Mouse (Mus musculus) left cerebral cortex, adult 2 months (tissue): ENCODE data around the gene Senp1. TPM values are rescaled to one million over a fixed set of nuclear protein-coding genes. Genes with fewer than 3 reads are reported as not detected.

Source experiments
- DNase-seq, 2 experiments: peaks; one replicate each; pipeline ENCODE4 v3.0.0; 2021 to 2022; ENCODE audit warnings: low spot score in 2 of 2, mixed read lengths in 1 of 2; ENCODE audit errors: extremely low spot score in 1 of 2
- H3K27ac ChIP-seq: fragments of 200-600 bp; 2 replicates; pipeline ENCODE4 v1.8.1; 2022
- H3K4me3 ChIP-seq: fragments of 200-600 bp; 2 replicates; pipeline ENCODE4 v1.8.1; 2022
- CTCF ChIP-seq: fragments of 200-600 bp; IDR thresholded peaks from 2 replicates; pipeline ENCODE4 v1.8.1; 2022; ENCODE audit warnings: antibody characterized with exemption, mild to moderate bottlenecking, moderate library complexity
- intact Hi-C: fragments of 180-260 bp; cut with DNase I; formaldehyde crosslinking; loops from one replicate; pipeline ENCODE4 v1.15.1; 2025
- total RNA-seq, 2 experiments: library from RNA; stranded (reverse); gene quantifications; 2 replicates each; pipeline ENCODE4 v1.2.3; 2021

Senp1 gene
- total RNA-seq, 2 experiments from 2014 or later, result 13.6 to 15.6 TPM

DNA sequence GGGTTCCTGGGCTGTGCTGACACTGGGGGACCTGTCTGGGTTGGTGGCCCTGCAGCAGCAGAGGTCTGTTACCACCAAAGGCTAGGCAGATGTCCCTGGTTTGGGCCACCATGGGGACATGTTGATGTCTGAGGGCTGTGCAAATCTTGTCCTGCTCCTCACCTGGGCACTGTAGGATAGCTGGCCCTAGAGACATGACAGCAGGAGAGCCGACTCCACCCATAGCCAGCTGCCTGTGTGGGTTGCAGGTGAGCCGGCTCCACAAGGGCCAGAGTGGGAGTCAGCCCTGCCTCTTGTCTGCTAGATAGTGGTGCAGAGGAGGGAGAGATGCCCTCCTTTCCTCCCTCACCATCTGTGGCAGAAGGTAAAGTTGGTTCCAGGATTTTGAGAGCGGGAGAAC is 23.2 kb downstream of the Senp1 start:
- intact Hi-C loops, result no loop called here
- no peak for DNase-seq
- Histone ChIP-seq H3K27ac (no peak overlapping the region), H3K4me3 (no peak overlapping the region)
- no peak for TF ChIP-seq CTCF

DNA sequence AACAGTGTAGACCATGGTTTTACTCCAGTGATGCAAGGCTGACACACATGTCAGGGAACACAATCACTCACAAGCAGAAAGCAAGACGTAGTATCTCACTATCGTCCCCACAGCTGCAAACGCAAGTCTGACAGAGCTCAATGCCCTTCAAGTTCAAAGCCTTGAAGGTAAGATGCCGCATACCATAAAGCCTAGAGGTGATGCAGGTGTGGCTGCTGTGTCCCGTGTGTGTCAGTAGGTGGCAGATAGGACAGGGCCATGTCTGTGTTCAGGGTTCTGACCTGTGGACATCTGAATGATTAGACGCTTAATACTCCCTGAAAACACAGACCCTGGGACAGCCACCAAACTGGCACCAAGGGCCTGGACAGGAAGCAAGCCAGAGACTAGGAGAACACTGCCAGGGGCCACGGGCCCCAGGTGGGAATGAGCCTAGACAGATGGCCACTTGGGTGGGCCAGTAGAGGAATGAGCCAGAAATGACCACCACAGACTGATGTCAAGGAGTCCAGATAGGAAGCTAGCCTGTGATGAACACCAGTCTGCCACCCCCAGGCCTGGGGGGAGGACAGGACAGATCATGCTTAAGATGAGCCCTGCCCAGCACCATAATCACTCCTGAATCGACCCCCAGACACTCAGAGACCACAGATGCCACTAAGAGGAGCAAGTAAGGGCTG is 23.8 kb downstream of the Senp1 start:
- Histone ChIP-seq H3K27ac (no peak overlapping the region), H3K4me3 (no peak overlapping the region)
- intact Hi-C loops, result no loop called here
- DNase-seq, result no peak
- no peak; the same call in 1 of the 2 replicates for TF ChIP-seq CTCF

DNA sequence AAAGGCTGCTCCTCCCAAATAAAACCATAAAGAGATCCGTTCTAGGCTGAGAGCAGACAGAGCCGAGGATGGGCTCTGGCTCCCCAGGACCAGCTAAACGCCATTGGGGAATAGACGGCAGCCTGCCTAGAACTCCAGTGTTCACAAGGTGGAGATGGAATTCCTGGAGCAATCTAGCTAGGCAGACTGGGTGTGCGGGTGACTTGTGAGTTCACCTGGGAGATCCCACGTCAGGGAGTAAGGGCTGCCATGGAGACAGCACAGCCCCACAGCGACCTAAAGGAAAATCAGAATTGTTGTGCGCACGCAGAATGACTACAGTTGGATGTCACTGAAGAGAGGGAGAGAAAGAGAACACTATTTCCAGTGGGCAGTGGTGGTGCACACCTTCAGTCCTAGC is 25.0 kb downstream of the Senp1 start:
- Histone ChIP-seq H3K4me3 (no peak overlapping the region), H3K27ac (no peak overlapping the region)
- TF ChIP-seq CTCF, result no peak
- intact Hi-C loops, result no loop called here
- DNase-seq, result no peak

DNA sequence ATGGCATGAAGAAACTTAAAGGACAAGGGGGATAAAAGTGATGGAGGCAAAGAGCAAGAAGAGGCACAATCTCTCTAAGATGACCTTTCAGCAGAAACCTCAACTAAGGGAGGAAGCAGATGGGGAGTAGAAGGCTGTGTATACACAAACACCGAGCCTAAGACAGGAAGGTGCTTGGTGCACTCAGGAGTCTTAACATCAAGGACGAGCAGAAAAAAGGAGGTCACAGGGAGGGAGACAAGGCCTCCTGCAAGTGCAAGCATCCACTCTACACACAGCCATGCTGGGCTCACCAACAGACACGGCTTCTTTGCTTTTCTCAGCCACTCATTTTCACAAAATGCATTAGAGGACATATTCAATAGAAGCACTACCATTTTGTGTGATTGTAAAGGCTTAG is 26.1 kb downstream of the Senp1 start:
- no peak overlapping the region for H3K27ac ChIP-seq
- no peak for TF ChIP-seq CTCF
- no peak overlapping the region for H3K4me3 ChIP-seq
- intact Hi-C loops, result no loop called here
- no peak for DNase-seq

DNA sequence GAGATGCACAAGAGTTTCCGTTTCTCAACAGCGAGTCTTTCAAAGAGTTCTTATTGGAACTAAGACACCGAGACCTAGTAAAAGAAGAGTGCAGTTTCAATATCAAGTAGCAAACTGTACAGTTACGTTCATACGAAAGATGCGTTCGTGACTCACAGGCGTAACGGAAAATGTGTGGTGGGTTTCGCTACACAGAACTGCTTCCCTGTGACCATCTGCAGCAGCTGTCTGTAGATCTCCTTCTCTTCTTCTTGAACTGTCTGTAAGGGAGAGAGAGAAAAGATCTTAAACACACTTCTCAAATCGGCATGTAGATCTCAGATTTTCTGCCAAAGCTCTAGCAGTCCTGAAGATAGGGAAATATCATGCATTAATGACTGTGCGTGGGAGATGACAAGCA is 26.9 kb downstream of the Senp1 start:
- Histone ChIP-seq H3K4me3 (no peak overlapping the region), H3K27ac (no peak overlapping the region)
- DNase-seq, result no peak
- intact Hi-C loops, result no loop called here
- TF ChIP-seq CTCF, result no peak

DNA sequence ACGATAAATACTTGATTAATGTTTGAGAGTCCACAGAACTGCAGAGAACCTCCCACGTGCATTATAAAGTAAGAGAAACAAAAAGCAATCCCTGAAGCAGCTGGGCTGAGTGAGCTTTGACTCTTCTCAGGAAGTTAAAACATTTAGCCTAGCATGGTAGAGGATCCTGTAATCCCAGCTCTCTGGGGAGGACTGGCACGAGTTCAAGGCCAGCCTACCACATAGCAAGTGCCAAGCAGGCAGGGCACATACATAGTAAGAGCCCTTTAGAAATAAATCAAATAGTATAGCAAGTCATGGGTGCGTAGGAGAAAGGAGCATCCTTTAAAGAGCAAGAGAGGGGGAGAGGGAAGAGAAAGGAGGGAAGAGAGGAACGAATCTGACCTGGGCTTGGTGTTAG is 27.7 kb downstream of the Senp1 start:
- no peak overlapping the region for H3K4me3 ChIP-seq
- TF ChIP-seq CTCF, result no peak
- DNase-seq, result no peak
- no peak overlapping the region for H3K27ac ChIP-seq
- intact Hi-C loops, result no loop called here

DNA sequence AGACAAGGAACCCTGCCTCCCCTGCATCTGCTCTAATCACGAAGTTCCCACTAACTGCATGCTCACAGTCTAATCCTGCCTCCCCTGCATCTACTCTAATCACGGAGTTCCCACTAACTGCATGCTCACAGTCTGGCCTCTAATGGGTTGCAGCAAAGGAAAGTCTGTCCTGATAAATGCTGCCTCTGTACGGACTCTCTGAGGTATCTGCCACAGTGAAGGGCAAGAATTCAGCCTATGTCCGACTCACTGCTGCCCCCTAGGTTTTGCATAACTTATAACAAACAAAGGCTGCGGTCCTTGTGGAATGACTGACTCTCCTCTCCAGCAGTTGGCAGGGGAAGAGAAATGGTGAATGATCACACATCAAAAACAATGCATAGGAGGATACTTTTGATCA is 38.3 kb downstream of the Senp1 start:
- no peak overlapping the region for H3K4me3 ChIP-seq
- DNase-seq, result no peak
- TF ChIP-seq CTCF, result peak; percentile 62
- no peak overlapping the region for H3K27ac ChIP-seq
- intact Hi-C loops, result no loop called here

DNA sequence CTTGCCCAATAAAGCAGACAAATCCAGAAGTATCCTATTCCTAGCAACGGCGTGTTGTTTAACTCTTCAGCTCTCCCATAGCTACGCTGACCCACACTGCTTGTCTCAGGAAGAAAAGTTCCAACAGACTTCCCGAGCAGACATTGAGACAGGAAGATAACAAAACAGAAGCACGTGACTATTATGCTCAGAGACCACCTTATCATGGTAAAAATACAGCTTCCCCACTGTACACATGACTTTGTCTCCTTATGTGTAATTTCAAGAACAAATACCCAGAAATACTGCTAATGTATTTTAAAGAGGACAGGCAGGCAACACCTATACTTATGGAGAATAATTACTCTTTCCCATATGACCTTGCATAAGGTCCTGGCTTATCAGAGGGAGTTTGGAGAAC is 41.9 kb downstream of the Senp1 start:
- DNase-seq, result no peak
- no peak for TF ChIP-seq CTCF
- intact Hi-C loops, result no loop called here
- no peak overlapping the region for H3K27ac ChIP-seq
- H3K4me3 ChIP-seq, result no peak overlapping the region

DNA sequence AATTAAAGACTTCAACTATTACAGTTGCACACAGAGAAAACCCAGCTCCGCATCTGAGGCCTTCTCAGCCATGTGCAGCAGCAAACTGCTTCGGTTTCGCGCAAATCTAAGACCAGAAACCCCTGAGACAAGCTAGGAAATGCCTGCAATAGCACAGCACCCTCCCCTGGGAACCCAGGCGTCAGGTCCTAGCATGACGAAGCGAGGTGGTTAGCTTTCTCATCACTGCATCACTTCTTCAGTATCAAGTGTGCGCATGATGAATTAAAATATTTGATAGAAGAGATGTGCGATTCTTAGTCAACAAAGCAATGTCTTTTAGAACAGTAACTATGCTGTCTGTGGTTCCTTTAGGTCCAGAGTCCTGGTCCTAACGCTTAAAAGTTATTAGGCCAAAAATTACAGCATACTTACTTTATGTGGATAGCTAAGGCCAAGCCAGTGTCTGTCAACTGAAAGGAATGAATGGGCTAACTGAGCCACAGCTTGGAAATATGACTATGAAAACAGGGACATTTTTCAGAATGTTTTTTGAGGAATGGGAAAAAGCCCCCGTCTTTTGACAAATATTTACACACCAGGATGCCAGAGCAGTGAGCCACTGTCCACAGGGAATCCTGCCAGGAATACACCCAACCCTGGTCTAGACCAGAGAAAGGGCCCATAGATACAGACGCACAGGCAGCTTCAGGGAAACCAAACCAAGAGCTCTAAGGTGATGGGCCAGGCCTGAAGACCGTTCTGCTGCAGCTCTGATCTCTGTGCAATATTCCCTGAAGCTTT is 44.4 kb downstream of the Senp1 start:
- intact Hi-C loops, result no loop called here
- DNase-seq, result no peak
- TF ChIP-seq CTCF, result no peak
- H3K4me3 ChIP-seq, result no peak overlapping the region
- H3K27ac ChIP-seq, result no peak overlapping the region

DNA sequence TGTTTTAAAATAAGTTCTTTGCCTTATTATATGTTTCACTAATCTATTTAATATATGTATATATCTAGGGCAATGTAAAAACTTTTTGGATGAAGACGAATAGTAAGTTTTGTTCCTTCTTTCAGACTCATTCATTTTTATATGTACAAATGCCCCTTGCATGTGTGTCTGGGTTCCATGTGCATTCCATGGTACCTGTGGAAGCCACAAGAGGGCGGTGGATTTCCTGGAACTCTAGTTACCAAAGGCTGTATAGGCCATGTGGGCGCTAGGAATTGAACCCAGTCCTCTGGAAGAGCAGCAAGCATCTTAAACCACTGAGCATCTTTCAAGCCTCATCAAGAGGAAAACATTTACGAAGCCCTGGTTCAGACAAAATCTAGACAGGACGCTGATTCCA is 49.2 kb downstream of the Senp1 start:
- TF ChIP-seq CTCF, result peak; percentile 3; the same call in 1 of the 2 replicates
- no peak overlapping the region for H3K27ac ChIP-seq
- DNase-seq, result no peak
- intact Hi-C loops, result loop anchor here (5.0 kb wide), 1 partner anchor 72 kb away; no protein-coding TSS in a partner anchor
- no peak overlapping the region for H3K4me3 ChIP-seq

DNA sequence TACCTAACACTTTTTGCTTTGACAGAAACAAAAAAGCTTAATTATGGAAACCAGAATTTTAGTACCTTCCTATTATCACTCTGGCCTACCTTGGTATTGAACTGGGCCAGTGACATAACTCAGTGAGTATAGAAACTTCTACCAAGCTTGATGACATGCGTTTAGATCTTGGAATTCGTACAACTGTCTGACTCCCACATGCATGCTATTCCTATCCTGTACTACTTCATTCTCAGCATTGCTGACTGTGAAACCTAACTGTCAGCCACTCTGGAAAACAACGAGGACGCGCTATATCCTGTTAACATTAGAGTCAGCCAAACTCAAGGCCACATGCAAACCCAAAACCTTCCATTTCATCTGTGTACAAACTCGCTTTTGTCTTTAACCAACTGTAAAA is 49.6 kb downstream of the Senp1 start:
- Histone ChIP-seq H3K27ac (no peak overlapping the region), H3K4me3 (no peak overlapping the region)
- intact Hi-C loops, result loop anchor here (5.0 kb wide), 1 partner anchor 72 kb away; no protein-coding TSS in a partner anchor
- no peak for TF ChIP-seq CTCF
- no peak for DNase-seq

DNA sequence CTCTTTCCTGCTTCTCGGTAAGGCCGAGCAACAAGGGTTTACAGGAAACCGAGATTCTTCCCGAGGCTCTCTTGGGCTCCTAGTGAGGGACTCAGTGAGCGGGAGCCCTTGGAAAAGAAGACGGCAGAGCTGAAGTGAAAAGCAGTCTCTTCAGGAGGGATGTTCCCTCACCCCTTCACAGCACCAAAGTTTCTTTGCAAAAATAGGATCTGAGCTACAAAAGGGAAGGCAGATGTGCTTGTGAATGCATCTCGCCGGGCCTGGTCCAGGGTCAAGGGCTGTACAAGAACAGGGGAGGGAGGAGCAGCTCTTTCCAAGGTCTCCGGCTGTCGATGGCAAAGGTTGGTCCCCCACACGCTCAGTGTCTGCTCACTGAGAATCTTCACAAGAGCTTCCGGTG is 51.0 kb downstream of the Senp1 start:
- intact Hi-C loops, result loop anchor here (5.0 kb wide), 1 partner anchor 70 kb away; no protein-coding TSS in a partner anchor
- Histone ChIP-seq H3K4me3 (no peak overlapping the region), H3K27ac (no peak overlapping the region)
- no peak for TF ChIP-seq CTCF
- no peak for DNase-seq

DNA sequence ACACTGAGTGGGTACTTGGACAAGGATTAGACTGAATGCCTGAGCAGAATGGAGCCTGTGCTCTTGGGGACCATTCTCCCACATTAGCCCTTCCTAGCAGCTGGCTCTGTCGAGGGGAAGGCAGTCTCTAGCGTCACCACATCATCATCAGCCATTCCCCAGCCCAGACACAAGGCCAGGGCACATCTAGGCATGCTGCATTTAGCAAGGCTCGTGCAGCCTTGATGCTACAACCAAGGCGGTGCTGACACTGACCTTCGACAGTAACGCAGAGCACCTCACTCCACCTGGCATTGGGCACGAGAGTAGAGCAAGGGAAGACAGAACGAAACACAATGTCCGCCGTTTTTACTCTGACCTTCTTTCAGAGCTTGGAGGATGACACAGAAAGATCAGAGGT is 53.9 kb downstream of the Senp1 start:
- intact Hi-C loops, result loop anchor here (5.0 kb wide), 1 partner anchor 67 kb away; no protein-coding TSS in a partner anchor
- Histone ChIP-seq H3K4me3 (no peak overlapping the region), H3K27ac (no peak overlapping the region)
- no peak for DNase-seq
- no peak for TF ChIP-seq CTCF
